Mouse (Mus musculus): ENCODE data around the gene H2-M10.6.

H2-M10.6 gene

GRCm38 (mm10) chr17:36843696-36844095 lies 31.7 kb downstream of the H2-M10.6 start:
- DNase-seq (ENCODE audit: low spot score): no peak

- DNase-seq (ENCODE audit: low spot score): no peak
Observed at GRCm38 (mm10) chr17:36844286-36844719, 32.3 kb downstream of the H2-M10.6 start.

- no peak for DNase-seq (ENCODE audit: low spot score)
Observed at GRCm38 (mm10) chr17:36844725-36845124, 32.8 kb downstream of the H2-M10.6 start.

- DNase-seq (ENCODE audit: low spot score): no peak
Observed at GRCm38 (mm10) chr17:36848911-36849310, 36.9 kb downstream of the H2-M10.6 start.

- no peak for DNase-seq (ENCODE audit: low spot score)
Observed at GRCm38 (mm10) chr17:36849992-36850391, 38.0 kb downstream of the H2-M10.6 start.

- DNase-seq (ENCODE audit: low spot score): no peak
Observed at GRCm38 (mm10) chr17:36851200-36851599, 39.2 kb downstream of the H2-M10.6 start.

- DNase-seq (ENCODE audit: low spot score): no peak
Observed at GRCm38 (mm10) chr17:36851627-36852026, 39.7 kb downstream of the H2-M10.6 start.

- no peak for DNase-seq (ENCODE audit: low spot score)
Observed at GRCm38 (mm10) chr17:36855484-36855883, 43.5 kb downstream of the H2-M10.6 start.

GRCm38 (mm10) chr17:36856236-36856635 lies 44.3 kb downstream of the H2-M10.6 start:
- no peak for DNase-seq (ENCODE audit: low spot score)

- DNase-seq (ENCODE audit: low spot score): no peak
Observed at GRCm38 (mm10) chr17:36858181-36858580, 46.2 kb downstream of the H2-M10.6 start.

GRCm38 (mm10) chr17:36861680-36862079 lies 49.7 kb downstream of the H2-M10.6 start:
- no peak for DNase-seq (ENCODE audit: low spot score)

Measured in c-Kit-positive CD71-positive TER-119-positive erythroid progenitor cells, embryonic 14.5 days (primary cell).